In the genomic region with DNA sequence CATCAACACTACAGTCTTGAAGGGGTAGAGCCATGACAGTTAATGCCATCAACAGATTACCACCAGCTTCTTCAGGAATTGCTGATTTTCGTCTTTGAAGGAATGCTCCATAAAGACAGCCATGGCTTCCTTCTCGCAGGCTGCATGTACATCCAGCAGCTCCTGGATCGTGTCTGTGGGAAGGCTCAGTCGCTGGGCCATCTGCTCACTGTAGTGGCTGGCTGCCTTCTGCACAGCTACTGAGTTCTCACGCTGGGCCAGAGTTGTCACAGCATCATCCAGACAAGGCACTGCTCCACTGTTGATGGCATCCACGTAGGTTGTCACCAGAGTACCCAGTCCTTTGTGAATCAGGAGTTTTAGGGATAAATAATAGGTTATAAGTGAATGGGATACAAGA, we compare ENCODE assay signal across 9 mouse cellular contexts. TPM values are rescaled to one million over a fixed set of nuclear protein-coding genes. Genes with fewer than 3 reads are reported as not detected.
DNase-seq lines count a peak whose midpoint lies in the region.
"Not testable (repeated sequence)": the region's sequence is repeated elsewhere in the genome, so short reads cannot be mapped to it uniquely, and the experiment has no call there.
"Had no signal": no experiment of that assay in that cellular context is flagged by ENCODE, and none has a peak within 500 bp of the region (broad histone marks: within the 10 kb centered on the region; RNA-seq: fewer than 3 reads in every experiment).

No protein-coding gene starts in this region.

- peak; percentile 17 for DNase-seq in brain, adult 2 months (ENCODE audit: low read depth, low spot score)
- DNase-seq in cerebellum, postnatal 25 days = peak; percentile 5 to 13
- peak; percentile 7 to 8 for DNase-seq in layer of hippocampus, adult 18-20 months (ENCODE audit: low spot score in 2 of 2)
- peak; percentile 11 to 15 for DNase-seq in layer of hippocampus, postnatal 36 days
- peak; percentile 11 to 19 for DNase-seq in left cerebral cortex, postnatal 36 days (ENCODE audit: low spot score in 2 of 2)
- peak; percentile 50 to 54 for DNase-seq in right cerebral cortex, postnatal 10 days (ENCODE audit: low spot score in 2 of 2)
- peak; percentile 2 for DNase-seq in right cerebral cortex, postnatal 4 days

- intact Hi-C loops in left cerebral cortex, postnatal 36 days (cut with DNase I) = not testable (repeated sequence)

RNA-seq across cellular contexts. Expression of a gene that starts 17.6 kb away (rescaled TPM):
- total RNA-seq in layer of hippocampus, adult 18-20 months (2021) = 1 to 10 TPM; 1.3 to 1.5 TPM
- 1 to 10 TPM; 1.7 to 2.3 TPM for total RNA-seq in layer of hippocampus, postnatal 36 days (2021)
- total RNA-seq in left cerebral cortex, postnatal 36 days (2021) = 1 to 10 TPM; 2.8 to 2.9 TPM

RNA-seq across cellular contexts. Expression of a gene that starts 17.6 kb away (rescaled TPM):
- total RNA-seq in layer of hippocampus, adult 18-20 months (2021) = under 1 TPM in 1 of 2 experiments, not detected in 1; 0.17 TPM
- not detected for total RNA-seq in layer of hippocampus, postnatal 36 days (2021)
- total RNA-seq in left cerebral cortex, postnatal 36 days (2021) = under 1 TPM in 1 of 2 experiments, not detected in 1; 0.20 TPM
- total RNA-seq: gastrocnemius, postnatal 14 days had no signal

RNA-seq across cellular contexts. Expression of a gene that starts 17.7 kb away (rescaled TPM):
- under 1 TPM; 0.67 to 0.79 TPM for total RNA-seq in layer of hippocampus, adult 18-20 months (2021)
- 1 to 10 TPM in 1 of 2 experiments, under 1 TPM in 1; 0.95 to 1.1 TPM for total RNA-seq in layer of hippocampus, postnatal 36 days (2021)
- 1 to 10 TPM; 1.1 to 2.2 TPM for total RNA-seq in left cerebral cortex, postnatal 36 days (2021)
- total RNA-seq: common myeloid progenitor, adult 5-6 weeks had no signal

Comparison
In these comparisons a context has a peak if more than half of its experiments do, and no peak if none do; other contexts are left out.
1. Peak in every context shown above with its lines: DNase-seq.
2. DNase-seq: peak in every context shown above with its lines; median percentile 52 in right cerebral cortex, postnatal 10 days; 17 in brain, adult 2 months; 15 in left cerebral cortex, postnatal 36 days; 13 in layer of hippocampus, postnatal 36 days; 9 in cerebellum, postnatal 25 days; 8 in layer of hippocampus, adult 18-20 months; 2 in right cerebral cortex, postnatal 4 days.